Mouse (Mus musculus) testis, postnatal 14 days (tissue): ENCODE measurements at regions not wholly inside any gene's neighbourhood (a gene's known extent, or its start where the extent isn't known, plus 50 kb on each side); places are given as distances from the start of the nearest gene placed in this dataset.
A peak's percentile ranks its signal among the peaks of the same experiment; 100 is the strongest.

Experiments
- DNase-seq: peaks from one replicate; pipeline ENCODE4 v3.0.0; 2021; ENCODE audit warnings: low spot score

GRCm38 (mm10) chr15:96124397-96124796 lies 162.9 kb upstream of the Arid2 start:
- peak; percentile 27 for DNase-seq

- no peak for DNase-seq
Observed at GRCm38 (mm10) chr15:96129699-96130098, 157.6 kb upstream of the Arid2 start.

- DNase-seq: no peak
Observed at GRCm38 (mm10) chr15:96130531-96130930, 156.8 kb upstream of the Arid2 start.

GRCm38 (mm10) chr15:96131582-96132091 lies 155.7 kb upstream of the Arid2 start:
- no peak for DNase-seq

GRCm38 (mm10) chr15:96132636-96133035 lies 154.7 kb upstream of the Arid2 start:
- DNase-seq: peak; percentile 32

- DNase-seq: no peak
Observed at GRCm38 (mm10) chr15:96135250-96135731, 152.0 kb upstream of the Arid2 start.

- no peak for DNase-seq
Observed at GRCm38 (mm10) chr15:96135816-96136215, 151.5 kb upstream of the Arid2 start.

- DNase-seq: no peak
Observed at GRCm38 (mm10) chr15:96137534-96137933, 149.8 kb upstream of the Arid2 start.

GRCm38 (mm10) chr15:96137945-96138344 lies 149.4 kb upstream of the Arid2 start:
- no peak for DNase-seq

GRCm38 (mm10) chr15:96153489-96153888 lies 133.8 kb upstream of the Arid2 start:
- DNase-seq: no peak

GRCm38 (mm10) chr15:96158321-96158720 lies 129.0 kb upstream of the Arid2 start:
- no peak for DNase-seq

GRCm38 (mm10) chr15:96164771-96165431 lies 122.4 kb upstream of the Arid2 start:
- DNase-seq: no peak

- no peak for DNase-seq
Observed at GRCm38 (mm10) chr15:96167256-96167655, 120.1 kb upstream of the Arid2 start.

GRCm38 (mm10) chr15:96169726-96170467 lies 117.4 kb upstream of the Arid2 start:
- no peak for DNase-seq

GRCm38 (mm10) chr15:96170986-96171769 lies 116.1 kb upstream of the Arid2 start:
- DNase-seq: peak; percentile 14

GRCm38 (mm10) chr15:96177911-96178310 lies 109.4 kb upstream of the Arid2 start:
- DNase-seq: no peak

- no peak for DNase-seq
Observed at GRCm38 (mm10) chr15:96178374-96179109, 108.8 kb upstream of the Arid2 start.

GRCm38 (mm10) chr15:96179511-96179910 lies 107.8 kb upstream of the Arid2 start:
- no peak for DNase-seq

GRCm38 (mm10) chr15:96180036-96180435 lies 107.3 kb upstream of the Arid2 start:
- DNase-seq: no peak

GRCm38 (mm10) chr15:96180977-96181376 lies 106.3 kb upstream of the Arid2 start:
- no peak for DNase-seq

GRCm38 (mm10) chr15:96182313-96182712 lies 105.0 kb upstream of the Arid2 start:
- DNase-seq: no peak

GRCm38 (mm10) chr15:96183069-96183468 lies 104.2 kb upstream of the Arid2 start:
- no peak for DNase-seq
